Mouse (Mus musculus): ENCODE measurements at regions not wholly inside any gene's neighbourhood (a gene's known extent, or its start where the extent isn't known, plus 50 kb on each side); places are given as distances from the start of the nearest gene placed in this dataset.

DNA sequence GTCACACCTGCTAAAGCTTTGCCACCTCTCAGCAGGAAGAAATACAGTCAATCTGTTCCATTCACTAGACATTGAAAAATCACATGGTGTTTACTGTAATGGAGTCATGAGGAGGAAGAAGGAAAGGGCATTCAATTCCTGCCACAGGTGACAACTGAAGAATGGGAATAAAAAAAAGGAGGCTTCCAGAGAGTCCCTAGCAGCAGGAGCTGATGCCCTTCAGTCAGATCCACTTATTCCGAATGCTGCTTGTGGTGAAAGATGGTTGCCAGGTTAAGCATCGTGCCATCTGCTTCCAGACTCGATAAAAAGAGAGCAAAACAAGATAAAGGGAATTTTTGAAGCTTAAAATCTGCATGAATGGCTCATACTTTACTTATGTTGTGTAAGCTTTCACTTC, 385.0 kb upstream of the Mctp2 start:
- peak overlapping the region; percentile 71 for H3K4me2 ChIP-seq (ENCODE audit: low read depth)
- H3K4me3 ChIP-seq = no peak overlapping the region
- TF ChIP-seq CEBPB (IDR thresholded peaks at IDR 0.05; ENCODE audit: insufficient read depth, poor library complexity, severe bottlenecking) (no peak), SRF (IDR thresholded peaks at IDR 0.05; ENCODE audit: control insufficient read depth, insufficient read length, low read depth) (no peak), REST (IDR thresholded peaks at IDR 0.05; ENCODE audit: insufficient read depth, insufficient read length) (no peak), MYOG (IDR thresholded peaks at IDR 0.05; ENCODE audit: control insufficient read depth in 1 of 3, insufficient read depth in 1 of 3, insufficient read length in 2 of 3, low read depth in 2 of 3) (no peak), USF1 (IDR thresholded peaks at IDR 0.05; ENCODE audit: low read depth) (no peak), TCF12 (IDR thresholded peaks at IDR 0.05; ENCODE audit: insufficient read depth, poor library complexity, severe bottlenecking) (no peak)
- no peaks in the 10 kb centered on the region for H3K79me2 ChIP-seq (ENCODE audit: control insufficient read depth, insufficient read depth)
- H3ac ChIP-seq (ENCODE audit: control insufficient read depth, insufficient read length) = no peak overlapping the region
- no peaks in the 10 kb centered on the region for H3K27me3 ChIP-seq (ENCODE audit: control insufficient read depth, insufficient read depth, insufficient read length)
- H3K36me3 ChIP-seq (ENCODE audit: control insufficient read depth, insufficient read depth) = no peaks in the 10 kb centered on the region

DNA sequence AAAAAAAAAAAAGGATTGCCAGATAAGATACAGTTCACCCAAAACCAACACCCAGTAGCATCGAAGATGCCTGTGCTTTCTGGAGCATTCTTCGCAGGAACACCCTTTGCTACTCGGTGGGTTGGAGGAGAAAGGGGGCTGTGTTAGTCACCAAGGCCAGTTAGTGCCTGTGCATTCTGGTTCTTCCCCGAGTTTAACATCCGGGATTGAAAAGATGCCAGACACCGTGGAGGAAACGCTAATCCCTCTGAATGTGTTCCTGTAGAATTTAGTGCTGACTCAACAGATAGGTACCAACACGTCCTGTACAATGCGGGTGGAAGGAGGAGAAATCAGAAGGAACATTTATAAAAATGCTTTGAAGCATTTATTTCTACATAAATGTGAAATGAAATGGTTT, 385.5 kb upstream of the Mctp2 start:
- no peak overlapping the region for H3K4me3 ChIP-seq
- H3K4me2 ChIP-seq (ENCODE audit: low read depth) = peak overlapping the region; percentile 71
- no peaks in the 10 kb centered on the region for H3K27me3 ChIP-seq (ENCODE audit: control insufficient read depth, insufficient read depth, insufficient read length)
- no peaks in the 10 kb centered on the region for H3K36me3 ChIP-seq (ENCODE audit: control insufficient read depth, insufficient read depth)
- TF ChIP-seq MYOD1 (IDR thresholded peaks at IDR 0.05; ENCODE audit: control insufficient read depth in 1 of 3, insufficient read length in 2 of 3, low read depth in 2 of 3) (no peak), POLR2AphosphoS2 (IDR thresholded peaks at IDR 0.05; ENCODE audit: insufficient read length, low read depth) (no peak), USF1 (IDR thresholded peaks at IDR 0.05; ENCODE audit: low read depth) (no peak), E2F4 (IDR thresholded peaks at IDR 0.05; ENCODE audit: insufficient read depth) (no peak), REST (IDR thresholded peaks at IDR 0.05; ENCODE audit: insufficient read depth, insufficient read length) (no peak), SRF (IDR thresholded peaks at IDR 0.05; ENCODE audit: control insufficient read depth, insufficient read length, low read depth) (no peak), MAX (IDR thresholded peaks at IDR 0.05; ENCODE audit: low read depth) (no peak), TCF12 (IDR thresholded peaks at IDR 0.05; ENCODE audit: insufficient read depth, poor library complexity, severe bottlenecking) (no peak), TCF3 (IDR thresholded peaks at IDR 0.05; ENCODE audit: insufficient read length, low read depth) (no peak), CEBPB (IDR thresholded peaks at IDR 0.05; ENCODE audit: insufficient read depth, poor library complexity, severe bottlenecking) (no peak), MYOG (IDR thresholded peaks at IDR 0.05; ENCODE audit: control insufficient read depth in 1 of 3, insufficient read depth in 1 of 3, insufficient read length in 2 of 3, low read depth in 2 of 3) (no peak), POLR2A (IDR thresholded peaks at IDR 0.05; ENCODE audit: insufficient read length, low read depth) (no peak)
- H3K79me2 ChIP-seq (ENCODE audit: control insufficient read depth, insufficient read depth) = no peaks in the 10 kb centered on the region
- no peak overlapping the region for H3ac ChIP-seq (ENCODE audit: control insufficient read depth, insufficient read length)

DNA sequence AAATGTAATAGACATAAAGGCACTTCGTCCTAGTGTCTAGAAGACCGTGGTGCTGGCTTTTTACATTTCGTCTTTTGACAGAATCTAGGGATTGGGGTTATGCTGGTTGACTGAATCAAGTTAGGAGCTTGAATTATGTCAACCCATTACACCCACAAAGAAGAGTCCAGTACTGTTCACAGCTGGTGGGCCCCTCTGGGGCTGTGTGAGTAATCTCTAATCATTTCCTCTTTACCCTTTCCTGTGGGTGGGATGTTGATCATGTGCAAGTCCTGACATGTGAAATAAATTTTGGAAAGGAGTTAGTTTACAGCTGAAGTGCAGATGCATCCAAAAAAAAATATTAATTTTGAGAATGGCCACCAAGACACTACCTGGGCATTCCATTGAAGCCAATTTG, 390.3 kb upstream of the Mctp2 start:
- Histone ChIP-seq H3K27me3 (ENCODE audit: control insufficient read depth, insufficient read depth, insufficient read length) (no peaks in the 10 kb centered on the region), H3K79me2 (ENCODE audit: control insufficient read depth, insufficient read depth) (no peaks in the 10 kb centered on the region), H3ac (ENCODE audit: control insufficient read depth, insufficient read length) (no peak overlapping the region), H3K36me3 (ENCODE audit: control insufficient read depth, insufficient read depth) (no peaks in the 10 kb centered on the region), H3K4me2 (ENCODE audit: low read depth) (no peak overlapping the region), H3K4me3 (no peak overlapping the region)
- no peak for TF ChIP-seq TCF12 (IDR thresholded peaks at IDR 0.05; ENCODE audit: insufficient read depth, poor library complexity, severe bottlenecking)
- no peak for TF ChIP-seq USF1 (IDR thresholded peaks at IDR 0.05; ENCODE audit: low read depth)
- no peak for TF ChIP-seq REST (IDR thresholded peaks at IDR 0.05; ENCODE audit: insufficient read depth, insufficient read length)
- TF ChIP-seq MYOD1 (IDR thresholded peaks at IDR 0.05; ENCODE audit: control insufficient read depth in 1 of 3, insufficient read length in 2 of 3, low read depth in 2 of 3) = no peak
- TF ChIP-seq POLR2AphosphoS2 (IDR thresholded peaks at IDR 0.05; ENCODE audit: insufficient read length, low read depth) = no peak
- no peak for TF ChIP-seq TCF3 (IDR thresholded peaks at IDR 0.05; ENCODE audit: insufficient read length, low read depth)
- no peak for TF ChIP-seq MAX (IDR thresholded peaks at IDR 0.05; ENCODE audit: low read depth)
- no peak for TF ChIP-seq POLR2A (IDR thresholded peaks at IDR 0.05; ENCODE audit: insufficient read length, low read depth)
- no peak for TF ChIP-seq CEBPB (IDR thresholded peaks at IDR 0.05; ENCODE audit: insufficient read depth, poor library complexity, severe bottlenecking)
- TF ChIP-seq SRF (IDR thresholded peaks at IDR 0.05; ENCODE audit: control insufficient read depth, insufficient read length, low read depth) = no peak
- no peak for TF ChIP-seq MYOG (IDR thresholded peaks at IDR 0.05; ENCODE audit: control insufficient read depth in 1 of 3, insufficient read depth in 1 of 3, insufficient read length in 2 of 3, low read depth in 2 of 3)
- no peak for TF ChIP-seq E2F4 (IDR thresholded peaks at IDR 0.05; ENCODE audit: insufficient read depth)

DNA sequence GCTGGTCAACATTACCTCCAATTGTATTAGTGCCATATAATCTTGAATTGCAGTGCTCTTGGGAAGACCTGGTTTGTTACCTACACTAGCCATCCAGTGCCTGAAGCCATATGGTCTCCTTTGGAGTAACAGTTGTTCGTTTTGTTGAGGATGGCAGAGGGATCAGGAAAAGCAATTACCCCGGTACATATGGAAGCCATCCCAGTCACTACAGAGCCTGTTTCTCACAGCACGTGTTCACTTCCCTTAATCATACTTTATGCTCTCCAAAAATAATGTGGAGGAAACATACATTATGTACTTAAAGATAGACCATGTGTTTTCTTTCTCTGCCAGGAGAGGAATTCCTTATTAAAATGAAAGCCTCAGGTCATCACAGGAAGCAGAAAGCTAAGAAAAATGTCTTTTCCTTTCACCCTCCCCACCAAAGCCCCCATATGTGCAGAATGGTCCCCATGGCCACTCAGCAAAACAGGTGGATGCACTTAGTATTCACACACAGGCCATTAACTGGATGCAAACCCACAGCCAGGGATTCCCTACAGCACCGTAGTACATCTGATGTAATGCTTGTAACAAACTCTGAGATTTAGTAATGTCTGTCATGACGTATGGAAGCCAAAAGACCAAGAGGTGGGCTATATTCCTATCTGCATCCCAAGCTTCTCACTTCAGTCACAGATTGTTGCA, 397.4 kb upstream of the Mctp2 start:
- H3K79me2 ChIP-seq (ENCODE audit: control insufficient read depth, insufficient read depth) = no peaks in the 10 kb centered on the region
- no peaks in the 10 kb centered on the region for H3K36me3 ChIP-seq (ENCODE audit: control insufficient read depth, insufficient read depth)
- no peak overlapping the region for H3K4me3 ChIP-seq
- no peak for TF ChIP-seq CEBPB (IDR thresholded peaks at IDR 0.05; ENCODE audit: insufficient read depth, poor library complexity, severe bottlenecking)
- TF ChIP-seq SRF (IDR thresholded peaks at IDR 0.05; ENCODE audit: control insufficient read depth, insufficient read length, low read depth) = no peak
- no peak overlapping the region for H3K4me2 ChIP-seq (ENCODE audit: low read depth)
- no peaks in the 10 kb centered on the region for H3K27me3 ChIP-seq (ENCODE audit: control insufficient read depth, insufficient read depth, insufficient read length)
- H3ac ChIP-seq (ENCODE audit: control insufficient read depth, insufficient read length) = no peak overlapping the region
